Mouse (Mus musculus) kidney, adult 8-10 months (tissue): ENCODE data around the gene Adamts8.

Source experiments
- DNase-seq, 2 experiments: peaks; one replicate each; pipeline ENCODE4 v3.0.0; 2022

Adamts8 gene

GRCm38 (mm10) chr9:30993106-30993505 lies 50.7 kb downstream of the Adamts8 start:
- DNase-seq, result no peak

- peak in 1 of 2 experiments; percentile 64 for DNase-seq
These were observed 54.5 kb downstream of the Adamts8 start for GRCm38 (mm10) chr9:30996590-30997562.

GRCm38 (mm10) chr9:31000641-31001040 lies 58.3 kb downstream of the Adamts8 start:
- no peak for DNase-seq

- DNase-seq, result peak in 1 of 2 experiments; percentile 9
These were observed 60.2 kb downstream of the Adamts8 start for GRCm38 (mm10) chr9:31002528-31002927.

- DNase-seq, result no peak
These were observed 67.0 kb downstream of the Adamts8 start for GRCm38 (mm10) chr9:31009334-31009733.

- DNase-seq, result no peak
These were observed 67.7 kb downstream of the Adamts8 start for GRCm38 (mm10) chr9:31010040-31010439.

GRCm38 (mm10) chr9:31010749-31011148 lies 68.4 kb downstream of the Adamts8 start:
- no peak for DNase-seq

GRCm38 (mm10) chr9:31011533-31011932 lies 69.2 kb downstream of the Adamts8 start:
- DNase-seq, result no peak

- DNase-seq, result no peak
These were observed 70.3 kb downstream of the Adamts8 start for GRCm38 (mm10) chr9:31012674-31013073.

- DNase-seq, result no peak
These were observed 71.1 kb downstream of the Adamts8 start for GRCm38 (mm10) chr9:31013415-31013814.
